Mouse (Mus musculus) liver, postnatal 0 days (tissue): ENCODE measurements around the gene Yap1. TPM values are rescaled to one million over a fixed set of nuclear protein-coding genes. Genes with fewer than 3 reads are reported as not detected.

Experiments used
- ATAC-seq: fragments of 200-750 bp; cut with Nextera tagmentation; 2 replicates; pipeline ENCODE4 v1.8.0; 2017; ENCODE audit warnings: mild to moderate bottlenecking, moderate library complexity
- DNase-seq: peaks from one replicate; pipeline ENCODE4 v3.0.0-alpha.2; 2016
- H3K27ac ChIP-seq: fragments of 300-500 bp; sonication (generic); 2 replicates; pipeline ENCODE4 v1.5.1; 2014; ENCODE audit warnings: antibody characterized with exemption, moderate library complexity, mild to moderate bottlenecking, low read depth
- H3K27me3 ChIP-seq: fragments of 300-500 bp; sonication (generic); 2 replicates; pipeline ENCODE4 v1.6.1; 2014; ENCODE audit warnings: low read length, control low read depth, mixed read lengths; ENCODE audit not compliant: insufficient read depth
- H3K36me3 ChIP-seq: fragments of 300-500 bp; sonication (generic); replicated peaks from 2 replicates; pipeline ENCODE4 v1.6.1; 2014; ENCODE audit warnings: mild to moderate bottlenecking, control low read depth, low read length, moderate library complexity, mixed read lengths; ENCODE audit not compliant: insufficient read depth
- H3K4me1 ChIP-seq: fragments of 300-500 bp; sonication (generic); 2 replicates; pipeline ENCODE4 v1.6.1; 2014; ENCODE audit warnings: antibody characterized with exemption, mild to moderate bottlenecking, control low read depth; ENCODE audit not compliant: insufficient read depth
- H3K4me2 ChIP-seq: fragments of 300-500 bp; sonication (generic); 2 replicates; pipeline ENCODE4 v1.6.1; 2014; ENCODE audit warnings: low read depth, mild to moderate bottlenecking, low read length, moderate library complexity, mixed read lengths
- H3K4me3 ChIP-seq: fragments of 300-500 bp; sonication (generic); 2 replicates; pipeline ENCODE4 v1.5.1; 2014; ENCODE audit warnings: low read depth, low read length
- H3K9ac ChIP-seq: fragments of 300-500 bp; sonication (generic); replicated peaks from 2 replicates; pipeline ENCODE4 v1.6.1; 2014; ENCODE audit warnings: mild to moderate bottlenecking, moderate library complexity
- H3K9me3 ChIP-seq: fragments of 300-500 bp; sonication (generic); 2 replicates; pipeline ENCODE4 v1.6.1; 2016; ENCODE audit warnings: mild to moderate bottlenecking, control low read depth, low read length, mixed read lengths
- CTCF ChIP-seq: sonication (generic); IDR thresholded peaks from 2 replicates; pipeline ENCODE4 v1.5.1; 2016; ENCODE audit warnings: antibody characterized with exemption, low read depth
- EP300 ChIP-seq: IDR thresholded peaks from 2 replicates; pipeline ENCODE4 v1.6.1; 2016; ENCODE audit warnings: antibody characterized with exemption, low read depth, mild to moderate bottlenecking
- WGBS: fragments of 180-500 bp; shearing (Covaris S2); extraction: QIAGEN DNeasy Blood & Tissue Kit; methylation state at CpG from one replicate; pipeline ENCODE4 v1.1.7; 2014; ENCODE audit not compliant: insufficient replicate concordance; 5-methylcytosine and 5-hydroxymethylcytosine counted together
- polyA plus RNA-seq: library from polyadenylated mRNA; unstranded; fragments of >200 nt; fragmentation: Nextera tagmentation; extraction: Ambion mirVana; gene quantifications from 2 replicates; pipeline ENCODE4 v1.2.1, GENCODE M21; 2015

Yap1 gene
- polyA plus RNA-seq, 1 experiment from 2014 or later = 4.3 TPM

DNA sequence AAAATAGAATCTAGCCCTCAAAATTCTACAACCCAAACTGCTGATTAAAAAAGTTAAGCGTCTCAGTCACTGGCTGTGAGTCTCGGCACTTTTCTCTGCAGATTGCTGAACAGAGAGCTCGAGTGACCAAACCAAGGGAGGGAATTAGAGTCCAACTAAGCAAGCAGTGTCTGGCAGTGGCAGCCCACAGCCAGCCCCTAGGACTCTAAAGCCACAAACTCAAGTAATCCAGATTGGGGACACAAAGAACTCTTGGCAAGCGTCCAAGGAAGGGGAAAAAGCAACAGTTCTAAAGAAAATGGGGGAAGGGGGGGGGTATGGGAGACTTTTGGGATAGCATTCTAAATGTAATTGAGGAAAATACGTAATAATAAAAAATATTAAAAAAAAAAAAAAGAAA, 10.1 kb downstream of the Yap1 start:
- 70% methylated on average over 5 of the region's 5 CpGs for WGBS
- Histone ChIP-seq H3K36me3 (peaks cover 3% of the 10 kb centered on the region; the same call in 1 of the 2 replicates), H3K9ac (no peak overlapping the region), H3K4me3 (no peak overlapping the region), H3K27me3 (no peaks in the 10 kb centered on the region), H3K27ac (no peak overlapping the region), H3K4me2 (no peak overlapping the region), H3K4me1 (peaks cover 6% of the 10 kb centered on the region; the same call in 1 of the 2 replicates), H3K9me3 (no peaks in the 10 kb centered on the region)
- DNase-seq = no peak
- TF ChIP-seq CTCF (no peak), EP300 (no peak)
- no peak for ATAC-seq

DNA sequence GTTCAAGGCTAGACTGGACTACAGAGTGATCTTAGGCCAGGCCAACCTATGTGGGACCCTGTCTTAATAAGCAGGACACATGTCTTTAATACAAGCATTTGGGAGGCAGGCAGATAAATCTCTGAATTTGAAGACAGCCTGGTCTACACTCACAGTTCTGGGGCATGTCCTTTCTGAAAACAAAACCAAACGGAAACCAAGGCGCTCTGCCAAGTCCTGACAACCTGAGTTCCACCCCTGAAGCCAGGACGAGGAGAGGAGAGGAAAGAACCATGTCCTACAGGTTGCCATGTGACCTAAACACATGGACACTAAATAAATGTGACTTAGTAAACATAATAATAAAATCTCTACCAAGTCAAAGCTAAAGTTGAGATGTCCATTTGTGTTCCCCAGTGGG, 11.7 kb downstream of the Yap1 start:
- ATAC-seq = no peak
- Histone ChIP-seq H3K9ac (no peak overlapping the region), H3K27ac (no peak overlapping the region), H3K36me3 (no peaks in the 10 kb centered on the region), H3K9me3 (no peaks in the 10 kb centered on the region), H3K4me3 (no peak overlapping the region), H3K4me1 (peaks cover 6% of the 10 kb centered on the region; the same call in 1 of the 2 replicates), H3K27me3 (no peaks in the 10 kb centered on the region), H3K4me2 (no peak overlapping the region)
- no peak for DNase-seq
- no peak for TF ChIP-seq CTCF
- no peak for TF ChIP-seq EP300
- 55% methylated on average over 3 of the region's 3 CpGs for WGBS

DNA sequence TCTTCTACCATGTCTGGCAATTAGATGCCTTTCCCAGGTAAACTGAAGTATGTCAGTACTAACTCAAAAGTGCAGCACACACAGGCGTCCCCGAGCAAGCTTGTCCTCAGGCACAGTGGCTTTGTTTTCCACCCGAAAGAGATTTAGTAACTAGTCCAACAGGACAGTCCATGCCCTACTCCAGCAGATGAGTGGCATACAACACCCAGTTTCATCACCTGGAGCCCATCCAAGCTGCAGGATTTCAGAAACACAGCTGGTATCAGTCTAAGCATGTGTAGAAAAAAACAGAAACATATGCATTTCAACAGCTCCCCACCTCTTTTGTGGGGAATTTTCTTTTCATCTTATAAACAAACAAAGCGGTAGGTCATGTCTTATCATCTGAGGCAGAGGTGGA, 13.5 kb downstream of the Yap1 start:
- Histone ChIP-seq H3K36me3 (no peaks in the 10 kb centered on the region), H3K4me2 (no peak overlapping the region), H3K27ac (peak overlapping the region; percentile 72), H3K9me3 (no peaks in the 10 kb centered on the region), H3K4me3 (no peak overlapping the region), H3K27me3 (no peaks in the 10 kb centered on the region), H3K9ac (no peak overlapping the region), H3K4me1 (peaks cover 6% of the 10 kb centered on the region; the same call in 1 of the 2 replicates)
- no peak for TF ChIP-seq CTCF
- TF ChIP-seq EP300 = no peak
- peak; percentile 61 for DNase-seq
- 75% methylated on average over 4 of the region's 4 CpGs for WGBS
- peak; percentile 86 for ATAC-seq

DNA sequence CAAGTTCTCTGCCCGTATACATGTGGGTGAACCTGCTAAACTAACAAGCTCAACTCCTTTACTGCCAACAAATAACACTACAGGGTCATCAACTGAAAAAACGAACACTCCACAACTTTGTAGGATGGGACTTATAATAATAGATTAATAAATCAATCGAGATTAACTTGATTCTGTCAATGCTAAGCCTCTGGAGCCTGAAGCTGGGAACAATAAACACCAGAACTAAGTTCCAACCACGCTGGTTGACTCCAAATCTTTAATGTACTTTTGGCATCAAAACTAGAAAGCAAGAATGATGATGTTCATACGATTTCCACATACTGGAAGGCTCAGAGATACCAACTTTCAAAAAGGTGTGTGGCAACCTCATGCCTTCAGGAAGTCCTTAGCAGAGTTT, 17.3 kb downstream of the Yap1 start:
- Histone ChIP-seq H3K9me3 (no peaks in the 10 kb centered on the region), H3K9ac (no peak overlapping the region), H3K36me3 (no peaks in the 10 kb centered on the region), H3K27me3 (no peaks in the 10 kb centered on the region), H3K27ac (no peak overlapping the region), H3K4me3 (no peak overlapping the region), H3K4me2 (no peak overlapping the region), H3K4me1 (peaks cover 6% of the 10 kb centered on the region; the same call in 1 of the 2 replicates)
- DNase-seq (no peak), ATAC-seq (no peak)
- WGBS = 70% methylated on average over 5 of the region's 5 CpGs
- TF ChIP-seq CTCF (no peak), EP300 (no peak)

DNA sequence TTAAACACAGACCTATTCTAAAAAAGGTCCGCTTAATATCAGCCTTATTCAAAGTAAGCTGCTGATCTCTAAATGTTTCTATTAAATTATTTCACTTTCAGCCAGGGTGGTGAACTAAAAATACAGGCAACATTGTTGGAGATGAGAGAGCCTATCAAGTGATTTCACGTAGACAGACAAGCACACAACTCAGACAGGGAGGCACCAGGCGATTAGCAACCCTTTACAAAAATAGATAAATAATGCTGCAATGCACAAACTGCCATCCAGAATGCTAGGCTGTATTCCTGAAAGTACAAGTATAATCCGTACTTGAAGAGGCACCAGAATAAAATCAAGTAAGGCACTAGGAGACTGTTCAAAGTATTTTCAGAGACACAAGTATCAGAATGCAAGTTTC, 20.1 kb downstream of the Yap1 start:
- no peaks in the 10 kb centered on the region for H3K9me3 ChIP-seq
- TF ChIP-seq CTCF (no peak), EP300 (no peak)
- no peak for ATAC-seq
- H3K27ac ChIP-seq = no peak overlapping the region
- DNase-seq = no peak
- H3K9ac ChIP-seq = no peak overlapping the region
- H3K4me1 ChIP-seq = peaks cover 3% of the 10 kb centered on the region
- WGBS = 69% methylated on average over 4 of the region's 4 CpGs
- H3K27me3 ChIP-seq = no peaks in the 10 kb centered on the region
- no peak overlapping the region for H3K4me2 ChIP-seq
- H3K4me3 ChIP-seq = no peak overlapping the region
- no peaks in the 10 kb centered on the region for H3K36me3 ChIP-seq

DNA sequence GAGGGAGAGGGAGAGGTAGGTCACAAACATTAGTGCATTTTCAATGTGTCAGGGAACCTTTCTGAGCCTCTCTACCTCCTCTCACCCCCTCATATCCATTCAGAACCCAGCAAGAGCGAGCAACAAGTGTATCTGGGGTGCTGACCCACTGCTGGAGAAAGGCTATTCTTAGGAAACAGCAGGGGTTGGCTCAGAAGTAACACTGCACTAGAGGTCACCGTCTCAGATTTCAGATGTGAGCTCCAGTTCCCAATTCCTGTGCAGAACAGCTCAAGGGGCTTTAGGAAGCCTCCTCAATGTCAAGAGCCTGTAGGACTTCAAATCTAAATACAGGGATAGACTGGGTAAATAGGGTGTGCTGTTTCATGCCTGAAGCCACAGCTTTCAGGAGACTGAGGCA, 20.7 kb downstream of the Yap1 start:
- TF ChIP-seq CTCF (no peak), EP300 (no peak)
- Histone ChIP-seq H3K27ac (no peak overlapping the region), H3K9ac (no peak overlapping the region), H3K4me1 (peaks cover 3% of the 10 kb centered on the region), H3K4me3 (no peak overlapping the region), H3K36me3 (no peaks in the 10 kb centered on the region), H3K4me2 (no peak overlapping the region), H3K27me3 (no peaks in the 10 kb centered on the region), H3K9me3 (no peaks in the 10 kb centered on the region)
- no peak for ATAC-seq
- WGBS = 49% methylated on average over 2 of the region's 2 CpGs
- no peak for DNase-seq

DNA sequence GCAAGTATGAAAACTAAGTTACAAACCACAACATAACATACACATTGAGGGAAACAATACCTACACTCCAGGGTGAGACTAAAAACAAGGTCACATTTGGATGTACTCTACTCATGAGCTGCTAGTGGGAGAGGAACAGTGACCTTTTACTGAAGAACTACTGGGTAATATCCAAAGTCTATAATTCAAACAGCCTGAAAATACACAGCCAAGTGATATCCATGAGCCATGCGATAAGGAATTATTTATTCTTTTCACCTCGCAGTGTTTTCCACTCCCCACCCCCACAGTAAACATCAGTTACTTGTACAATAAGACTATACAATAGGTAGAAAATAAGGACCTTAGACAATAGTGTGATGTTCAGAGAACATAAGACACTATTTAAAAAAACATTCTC, 24.2 kb downstream of the Yap1 start:
- no peaks in the 10 kb centered on the region for H3K36me3 ChIP-seq
- no peak overlapping the region for H3K27ac ChIP-seq
- DNase-seq = no peak
- whole genome bisulfite sequencing = 65% methylated on average over 2 of the region's 2 CpGs
- H3K27me3 ChIP-seq = no peaks in the 10 kb centered on the region
- ATAC-seq = no peak
- no peak overlapping the region for H3K4me3 ChIP-seq
- no peak overlapping the region for H3K9ac ChIP-seq
- no peak overlapping the region for H3K4me2 ChIP-seq
- H3K4me1 ChIP-seq = peaks cover 3% of the 10 kb centered on the region
- no peak for TF ChIP-seq EP300
- no peak for TF ChIP-seq CTCF
- H3K9me3 ChIP-seq = no peaks in the 10 kb centered on the region
